Mouse (Mus musculus): ENCODE measurements around the gene Ramp3. TPM values are rescaled to one million over a fixed set of nuclear protein-coding genes. Genes with fewer than 3 reads are reported as not detected.
A peak's percentile ranks its signal among the peaks of the same experiment; 100 is the strongest.

The Ramp3 gene
- 2.4 and 13.7 TPM in 2 replicates for polyA plus RNA-seq (2012; rRNA removed)

DNA sequence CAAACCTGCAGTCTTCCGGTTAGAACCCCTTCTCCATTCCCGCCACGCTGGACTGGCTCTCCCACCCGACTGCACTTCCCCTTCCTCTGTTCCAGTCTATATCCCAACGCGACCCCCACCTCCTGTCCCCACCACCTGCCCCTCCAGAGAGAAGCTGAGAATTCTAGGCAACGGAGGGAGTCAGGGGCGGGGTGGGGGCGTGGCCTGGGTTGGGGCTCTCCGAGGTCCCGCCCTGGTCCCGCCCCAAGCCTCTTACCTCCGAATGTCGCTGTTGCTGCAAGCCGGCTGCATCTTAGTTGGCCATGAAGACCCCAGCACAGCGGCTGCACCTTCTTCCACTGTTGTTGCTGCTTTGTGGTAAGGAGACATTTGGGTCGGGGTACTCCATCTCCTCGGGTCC is at the start of gene Ramp3:
Gene Ramp3 (plus strand): TSS at position 251 of the 400 bp plus-strand sequence.
- peak in 1 of 2 experiments; percentile 13 for DNase-seq (ENCODE audit: low read depth in 1 of 2, low spot score in 2 of 2)
- under 1% methylated on average over 18 of the region's 18 CpGs for WGBS
- Histone ChIP-seq H3K4me3 (ENCODE audit: extremely low read depth, insufficient read depth, insufficient read length) (peak within 1 kb of the TSS; percentile 38; the same call in 1 of the 2 replicates), H3K27me3 (ENCODE audit: control insufficient read depth, insufficient read depth, low read length) (no peaks in the 10 kb centered on the region), H3K4me1 (ENCODE audit: control insufficient read depth, insufficient read depth, insufficient read length) (no peaks in the 10 kb centered on the region), H3K27ac (ENCODE audit: insufficient read depth, low read length) (no peak within 1 kb of the TSS), H3K36me3 (ENCODE audit: control insufficient read depth, insufficient read depth, low read length) (no peaks in the 10 kb centered on the region)
- TF ChIP-seq CTCF (IDR thresholded peaks at IDR 0.05; ENCODE audit: extremely low read depth, insufficient read depth, insufficient read length, insufficient replicate concordance): no peak
- TF ChIP-seq POLR2A (IDR thresholded peaks at IDR 0.05; ENCODE audit: low read depth, low read length): no peak

DNA sequence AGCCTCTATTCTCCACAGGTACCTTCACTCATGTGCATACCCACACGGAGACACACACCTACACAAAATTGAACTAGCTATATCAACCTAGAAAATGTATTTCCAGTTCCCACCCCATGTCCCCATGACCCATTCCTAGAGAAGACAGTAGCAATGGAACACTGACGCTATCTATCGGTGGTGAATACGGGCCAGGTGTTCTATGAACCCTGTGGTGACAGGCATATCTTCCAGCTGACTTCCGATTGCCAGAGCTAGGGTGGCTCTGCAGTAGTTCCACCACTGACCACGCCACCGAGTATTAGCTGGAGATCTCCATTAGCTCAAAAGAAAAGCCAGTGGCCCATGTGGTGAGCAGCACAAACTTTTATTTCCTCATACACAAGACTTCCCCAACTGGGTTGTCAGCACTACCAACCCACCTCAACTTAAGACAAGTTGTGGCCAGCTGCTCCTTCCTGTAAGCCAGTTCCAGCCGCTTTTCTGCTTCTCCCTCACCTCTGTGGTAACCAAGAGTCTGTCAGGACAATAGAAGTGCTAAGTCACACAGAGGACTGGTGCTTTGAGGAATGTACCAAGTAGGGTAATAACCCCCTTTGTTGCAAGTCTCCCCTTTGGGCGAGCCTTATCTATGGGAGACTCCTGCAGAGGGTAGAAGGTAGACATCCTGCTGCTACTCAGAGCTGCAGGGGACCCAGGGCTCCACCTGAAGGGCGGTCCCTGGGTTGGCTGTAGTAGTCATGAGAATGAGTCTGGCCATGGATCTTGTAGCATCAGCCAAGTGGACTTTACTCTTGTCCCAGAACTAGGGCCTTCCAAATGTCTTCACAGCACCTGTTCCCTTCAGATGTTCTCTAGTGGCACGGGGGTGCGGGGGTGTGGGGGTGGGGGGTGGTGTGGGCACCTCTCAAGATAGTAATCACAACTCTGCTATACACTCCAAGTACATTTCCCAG is 42.8 kb upstream of the Ramp3 start:
- WGBS: 73% methylated on average over 12 of the region's 12 CpGs
- no peaks in the 10 kb centered on the region for H3K27me3 ChIP-seq (ENCODE audit: control insufficient read depth, insufficient read depth, low read length)

GRCm38 (mm10) chr11:6623704-6624103 is 34.6 kb upstream of the Ramp3 start:
- peaks cover 40% of the 10 kb centered on the region for H3K36me3 ChIP-seq (ENCODE audit: control insufficient read depth, insufficient read depth, low read length)

More for the DNA sequence above, 42.8 kb upstream of the Ramp3 start:
- no peak for DNase-seq (ENCODE audit: low read depth in 1 of 2, low spot score in 2 of 2)
- TF ChIP-seq POLR2A (IDR thresholded peaks at IDR 0.05; ENCODE audit: low read depth, low read length) (no peak), CTCF (IDR thresholded peaks at IDR 0.05; ENCODE audit: extremely low read depth, insufficient read depth, insufficient read length, insufficient replicate concordance) (no peak)
- peaks cover 53% of the 10 kb centered on the region for H3K36me3 ChIP-seq (ENCODE audit: control insufficient read depth, insufficient read depth, low read length)
- no peak overlapping the region for H3K4me3 ChIP-seq (ENCODE audit: extremely low read depth, insufficient read depth, insufficient read length)
- H3K27ac ChIP-seq (ENCODE audit: insufficient read depth, low read length): no peak overlapping the region
- H3K4me1 ChIP-seq (ENCODE audit: control insufficient read depth, insufficient read depth, insufficient read length): no peaks in the 10 kb centered on the region

DNA sequence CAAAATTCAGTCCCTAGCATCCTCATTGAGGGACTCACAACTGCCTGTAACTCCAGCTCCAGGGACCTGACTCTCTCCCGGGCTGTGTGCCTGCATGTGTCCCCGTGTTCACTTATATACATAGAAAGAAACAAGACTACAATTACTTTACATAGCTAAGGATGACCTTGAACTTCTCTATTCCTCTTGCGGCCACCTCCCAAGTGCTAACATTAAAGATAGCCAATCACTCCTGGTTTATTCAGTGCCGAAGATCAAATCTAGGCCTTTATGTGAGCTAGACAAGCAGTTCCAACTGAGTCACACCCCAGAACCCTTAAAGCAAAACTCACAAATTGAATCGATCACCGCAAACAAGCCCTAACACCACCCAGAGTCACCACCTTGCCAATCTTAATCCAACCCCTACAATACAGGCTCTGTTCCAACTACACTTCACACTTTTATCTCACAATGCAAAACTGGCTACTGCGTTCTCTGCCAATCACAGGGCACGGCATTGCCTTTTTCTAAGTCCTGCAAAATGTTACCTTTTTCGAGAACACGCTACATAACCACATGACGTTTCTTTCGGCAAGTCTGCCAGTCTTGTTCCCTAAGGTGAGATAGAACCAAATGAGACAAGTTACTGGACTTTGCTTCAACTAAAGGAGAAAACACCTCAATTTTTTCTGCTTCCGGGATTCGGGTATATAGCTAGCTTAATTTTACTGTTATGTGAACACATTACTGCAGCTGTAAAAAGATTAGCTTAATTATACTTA is 33.5 kb upstream of the Ramp3 start:
- H3K36me3 ChIP-seq (ENCODE audit: control insufficient read depth, insufficient read depth, low read length): peaks cover 29% of the 10 kb centered on the region
- no peaks in the 10 kb centered on the region for H3K27me3 ChIP-seq (ENCODE audit: control insufficient read depth, insufficient read depth, low read length)
- peak overlapping the region; percentile 16; the same call in 1 of the 2 replicates for H3K4me3 ChIP-seq (ENCODE audit: extremely low read depth, insufficient read depth, insufficient read length)
- peaks cover 17% of the 10 kb centered on the region for H3K4me1 ChIP-seq (ENCODE audit: control insufficient read depth, insufficient read depth, insufficient read length)
- DNase-seq (ENCODE audit: low read depth in 1 of 2, low spot score in 2 of 2): no peak
- 52% methylated on average over 14 of the region's 14 CpGs for WGBS
- TF ChIP-seq CTCF (IDR thresholded peaks at IDR 0.05; ENCODE audit: extremely low read depth, insufficient read depth, insufficient read length, insufficient replicate concordance): no peak
- no peak for TF ChIP-seq POLR2A (IDR thresholded peaks at IDR 0.05; ENCODE audit: low read depth, low read length)
- no peak overlapping the region for H3K27ac ChIP-seq (ENCODE audit: insufficient read depth, low read length)

More at GRCm38 (mm10) chr11:6623704-6624103, 34.6 kb upstream of the Ramp3 start:
- WGBS: 48% methylated on average over 10 of the region's 10 CpGs
- H3K27me3 ChIP-seq (ENCODE audit: control insufficient read depth, insufficient read depth, low read length): no peaks in the 10 kb centered on the region
- no peak overlapping the region for H3K4me3 ChIP-seq (ENCODE audit: extremely low read depth, insufficient read depth, insufficient read length)
- TF ChIP-seq CTCF (IDR thresholded peaks at IDR 0.05; ENCODE audit: extremely low read depth, insufficient read depth, insufficient read length, insufficient replicate concordance): no peak
- TF ChIP-seq POLR2A (IDR thresholded peaks at IDR 0.05; ENCODE audit: low read depth, low read length): no peak
- peaks cover 17% of the 10 kb centered on the region for H3K4me1 ChIP-seq (ENCODE audit: control insufficient read depth, insufficient read depth, insufficient read length)
- DNase-seq (ENCODE audit: low read depth in 1 of 2, low spot score in 2 of 2): no peak
- no peak overlapping the region for H3K27ac ChIP-seq (ENCODE audit: insufficient read depth, low read length)

DNA sequence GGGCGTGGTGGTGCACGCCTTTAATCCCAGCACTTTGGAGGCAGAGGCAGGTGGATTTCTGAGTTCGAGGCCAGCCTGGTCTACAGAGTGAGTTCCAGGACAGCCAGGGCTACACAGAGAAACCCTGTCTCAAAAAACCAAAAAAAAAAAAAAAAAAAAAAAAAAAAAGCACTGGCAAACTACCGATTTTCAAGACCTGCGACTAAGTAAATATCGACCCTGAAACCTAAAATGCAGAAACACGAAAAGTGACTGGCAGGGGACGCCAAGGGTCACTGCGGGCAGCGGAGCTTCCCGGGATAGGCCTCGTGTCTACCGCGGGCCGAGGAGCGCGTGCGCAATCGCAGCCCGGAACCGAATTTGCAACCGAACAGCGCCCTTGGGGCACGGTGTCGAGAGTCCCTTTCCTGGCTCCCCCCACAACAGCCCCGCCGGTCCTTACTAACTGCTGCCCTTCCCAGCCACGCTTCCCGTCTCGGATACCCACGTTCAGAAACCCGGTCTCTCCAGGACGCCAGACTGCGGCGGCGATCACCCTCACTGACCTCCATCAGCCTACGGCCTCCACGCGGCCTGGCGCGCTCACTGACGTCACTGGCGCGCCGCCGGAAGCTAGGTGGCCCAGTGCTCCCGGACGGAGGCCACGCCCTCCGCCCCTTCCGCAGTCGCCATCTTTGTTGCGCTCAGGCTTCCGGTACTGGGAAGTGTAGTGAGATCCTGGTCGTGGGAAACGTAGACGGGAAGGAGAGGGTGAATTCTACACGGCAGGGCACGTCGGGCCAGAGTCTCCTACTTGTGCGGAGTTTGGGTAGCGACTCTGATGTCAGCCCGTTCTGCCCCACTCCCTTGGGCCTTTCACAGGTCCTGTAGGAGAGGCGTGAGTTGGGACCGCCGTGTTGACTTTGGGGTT is 32.6 kb upstream of the Ramp3 start, which contains the start of gene Tbrg4:
Gene Tbrg4 (minus strand): TSS at position 590 of the 910 bp plus-strand sequence.
- Histone ChIP-seq H3K4me3 (ENCODE audit: extremely low read depth, insufficient read depth, insufficient read length) (peak within 1 kb of the TSS; percentile 67), H3K27me3 (ENCODE audit: control insufficient read depth, insufficient read depth, low read length) (no peaks in the 10 kb centered on the region), H3K36me3 (ENCODE audit: control insufficient read depth, insufficient read depth, low read length) (peaks cover 21% of the 10 kb centered on the region), H3K4me1 (ENCODE audit: control insufficient read depth, insufficient read depth, insufficient read length) (peaks cover 17% of the 10 kb centered on the region), H3K27ac (ENCODE audit: insufficient read depth, low read length) (peak within 1 kb of the TSS; percentile 91)
- under 1% methylated on average over 66 of the region's 66 CpGs for WGBS
- DNase-seq (ENCODE audit: low read depth in 1 of 2, low spot score in 2 of 2): peak; percentile 87 to 91
- TF ChIP-seq CTCF (IDR thresholded peaks at IDR 0.05; ENCODE audit: extremely low read depth, insufficient read depth, insufficient read length, insufficient replicate concordance): peak; percentile 8; the same call in 1 of the 2 replicates
- TF ChIP-seq POLR2A (IDR thresholded peaks at IDR 0.05; ENCODE audit: low read depth, low read length): peak; percentile 87

- WGBS: 11% methylated on average over 16 of the region's 16 CpGs
- TF ChIP-seq CTCF (IDR thresholded peaks at IDR 0.05; ENCODE audit: extremely low read depth, insufficient read depth, insufficient read length, insufficient replicate concordance): no peak
- no peak for TF ChIP-seq POLR2A (IDR thresholded peaks at IDR 0.05; ENCODE audit: low read depth, low read length)
- H3K36me3 ChIP-seq (ENCODE audit: control insufficient read depth, insufficient read depth, low read length): peaks cover 16% of the 10 kb centered on the region
- peaks cover 17% of the 10 kb centered on the region for H3K4me1 ChIP-seq (ENCODE audit: control insufficient read depth, insufficient read depth, insufficient read length)
- H3K27ac ChIP-seq (ENCODE audit: insufficient read depth, low read length): peak overlapping the region; percentile 91
- no peaks in the 10 kb centered on the region for H3K27me3 ChIP-seq (ENCODE audit: control insufficient read depth, insufficient read depth, low read length)
- peak overlapping the region; percentile 67 for H3K4me3 ChIP-seq (ENCODE audit: extremely low read depth, insufficient read depth, insufficient read length)
- no peak for DNase-seq (ENCODE audit: low read depth in 1 of 2, low spot score in 2 of 2)
These were observed 31.9 kb upstream of the Ramp3 start for GRCm38 (mm10) chr11:6626388-6626772.
